Mouse (Mus musculus) kidney, embryonic 14.5 days (tissue): ENCODE data around the gene Tinf2. TPM values are rescaled to one million over a fixed set of nuclear protein-coding genes. Genes with fewer than 3 reads are reported as not detected.
A peak's percentile ranks its signal among the peaks of the same experiment; 100 is the strongest.

ENCODE experiments used
- ATAC-seq: fragments of 200-750 bp; cut with Nextera tagmentation; 2 replicates; pipeline ENCODE4 v1.8.0; 2017; ENCODE audit warnings: moderate number of reproducible peaks, mild to moderate bottlenecking, moderate TSS enrichment, moderate library complexity; ENCODE audit not compliant: low FRiP score, low TSS enrichment
- H3K27ac ChIP-seq: fragments of 300-500 bp; sonication (generic); 2 replicates; pipeline ENCODE4 v1.5.1; 2014; ENCODE audit warnings: low read depth, mild to moderate bottlenecking, low read length, moderate library complexity, mixed read lengths
- H3K27me3 ChIP-seq: fragments of 300-500 bp; sonication (generic); 2 replicates; pipeline ENCODE4 v1.6.1; 2014; ENCODE audit warnings: mild to moderate bottlenecking, low read length; ENCODE audit not compliant: control insufficient read depth, insufficient read depth
- H3K36me3 ChIP-seq: fragments of 300-500 bp; sonication (generic); 2 replicates; pipeline ENCODE4 v1.6.1; 2014; ENCODE audit warnings: low read length, mixed read lengths; ENCODE audit not compliant: control insufficient read depth, insufficient read depth
- H3K4me1 ChIP-seq: fragments of 300-500 bp; sonication (generic); 2 replicates; pipeline ENCODE4 v1.6.1; 2014; ENCODE audit warnings: low read length, mixed read lengths; ENCODE audit not compliant: control insufficient read depth, insufficient read depth
- H3K4me2 ChIP-seq: fragments of 300-500 bp; sonication (generic); replicated peaks from 2 replicates; pipeline ENCODE4 v1.6.1; 2014; ENCODE audit warnings: low read depth, mild to moderate bottlenecking, low read length
- H3K4me3 ChIP-seq: fragments of 300-500 bp; sonication (generic); 2 replicates; pipeline ENCODE4 v1.5.1; 2014; ENCODE audit warnings: mild to moderate bottlenecking, low read length
- H3K9ac ChIP-seq: fragments of 300-500 bp; sonication (generic); 2 replicates; pipeline ENCODE4 v1.6.1; 2014; ENCODE audit warnings: low read depth, mild to moderate bottlenecking, low read length, moderate library complexity
- H3K9me3 ChIP-seq: fragments of 300-500 bp; sonication (generic); 2 replicates; pipeline ENCODE4 v1.6.1; 2016; ENCODE audit warnings: low read length; ENCODE audit not compliant: control insufficient read depth
- WGBS: fragments of 180-500 bp; shearing (Covaris S2); extraction: QIAGEN DNeasy Blood & Tissue Kit; methylation state at CpG from one replicate; pipeline ENCODE4 v1.1.7; 2014; 5-methylcytosine and 5-hydroxymethylcytosine counted together
- polyA plus RNA-seq: library from polyadenylated mRNA; unstranded; fragments of >200 nt; fragmentation: Nextera tagmentation; extraction: Ambion mirVana; gene quantifications from 2 replicates; pipeline ENCODE4 v1.2.1, GENCODE M21; 2014

The Tinf2 gene
- polyA plus RNA-seq, 1 experiment from 2014 or later, result 50.1 TPM

GRCm38 (mm10) chr14:55682118-55682493 lies 486 bp upstream of the Tinf2 start:
- no peak; the same call in 1 of the 2 replicates for ATAC-seq
- Histone ChIP-seq H3K4me1 (0 out of 2 replicates have a peak, but pooled peaks cover 8% of the 10 kb centered on the region), H3K9ac (peak overlapping the region; percentile 72), H3K27me3 (no peaks in the 10 kb centered on the region), H3K36me3 (peaks cover 35% of the 10 kb centered on the region), H3K4me3 (peak overlapping the region; percentile 82), H3K27ac (no peak overlapping the region), H3K4me2 (peak overlapping the region; percentile 77), H3K9me3 (no peaks in the 10 kb centered on the region)
- 16% methylated on average over 3 of the region's 3 CpGs for WGBS

DNA sequence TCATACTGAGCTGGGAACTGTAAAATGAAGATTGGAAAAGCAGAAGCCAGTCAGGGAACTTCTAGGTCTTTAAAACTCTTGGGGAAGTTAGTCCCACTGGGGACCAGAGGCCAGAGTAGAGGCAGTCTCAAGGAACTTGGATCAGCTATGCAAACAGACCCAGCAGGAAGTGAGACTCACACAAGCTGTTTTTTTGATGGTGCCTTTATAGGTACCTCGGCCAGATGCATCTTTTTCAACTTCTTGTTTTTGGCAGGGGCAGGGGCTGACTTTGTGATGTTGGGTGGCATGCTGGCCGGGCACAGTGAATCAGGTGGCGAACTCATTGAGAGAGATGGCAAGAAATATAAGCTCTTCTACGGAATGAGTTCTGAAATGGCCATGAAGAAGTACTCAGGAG lies 4.0 kb downstream of the Tinf2 start:
- no peaks in the 10 kb centered on the region for H3K9me3 ChIP-seq
- peaks cover 55% of the 10 kb centered on the region for H3K36me3 ChIP-seq
- no peak overlapping the region for H3K4me2 ChIP-seq
- H3K27me3 ChIP-seq, result no peaks in the 10 kb centered on the region
- no peak overlapping the region for H3K4me3 ChIP-seq
- H3K9ac ChIP-seq, result no peak overlapping the region
- 86% methylated on average over 4 of the region's 4 CpGs for WGBS
- H3K4me1 ChIP-seq, result 0 out of 2 replicates have a peak, but pooled peaks cover 8% of the 10 kb centered on the region
- ATAC-seq, result no peak
- H3K27ac ChIP-seq, result no peak overlapping the region

DNA sequence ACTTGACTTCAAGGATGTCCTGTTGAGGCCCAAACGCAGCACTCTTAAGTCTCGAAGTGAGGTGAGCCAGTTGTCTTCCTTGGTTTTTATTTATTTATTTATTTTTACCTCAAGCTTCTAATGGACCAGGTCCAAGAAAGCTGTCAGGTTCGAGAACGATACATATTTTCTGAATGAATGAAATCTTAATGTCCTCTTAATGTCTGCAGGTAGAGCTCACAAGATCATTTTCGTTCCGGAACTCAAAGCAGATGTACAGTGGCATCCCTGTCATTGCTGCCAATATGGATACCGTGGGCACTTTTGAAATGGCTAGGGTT lies 8.9 kb downstream of the Tinf2 start:
- WGBS, result 73% methylated on average over 7 of the region's 7 CpGs

GRCm38 (mm10) chr14:55671833-55672740 lies 9.5 kb downstream of the Tinf2 start, which contains the start of the genes Gmpr2 and Nedd8:
Gene Gmpr2, plus strand, starts transcription at chr14:55671941.
Gene Nedd8, minus strand, starts transcription at chr14:55672124.
- under 1% methylated on average over 38 of the region's 38 CpGs for WGBS

More for the DNA sequence above, 8.9 kb downstream of the Tinf2 start:
- H3K36me3 ChIP-seq, result peaks cover 30% of the 10 kb centered on the region
- H3K4me3 ChIP-seq, result peak overlapping the region; percentile 89
- H3K9me3 ChIP-seq, result no peaks in the 10 kb centered on the region
- ATAC-seq, result no peak
- peaks cover 12% of the 10 kb centered on the region for H3K4me1 ChIP-seq
- H3K4me2 ChIP-seq, result peak overlapping the region; percentile 94
- no peaks in the 10 kb centered on the region for H3K27me3 ChIP-seq
- peak overlapping the region; percentile 89; the same call in 1 of the 2 replicates for H3K9ac ChIP-seq
- H3K27ac ChIP-seq, result peak overlapping the region; percentile 90; the same call in 1 of the 2 replicates

DNA sequence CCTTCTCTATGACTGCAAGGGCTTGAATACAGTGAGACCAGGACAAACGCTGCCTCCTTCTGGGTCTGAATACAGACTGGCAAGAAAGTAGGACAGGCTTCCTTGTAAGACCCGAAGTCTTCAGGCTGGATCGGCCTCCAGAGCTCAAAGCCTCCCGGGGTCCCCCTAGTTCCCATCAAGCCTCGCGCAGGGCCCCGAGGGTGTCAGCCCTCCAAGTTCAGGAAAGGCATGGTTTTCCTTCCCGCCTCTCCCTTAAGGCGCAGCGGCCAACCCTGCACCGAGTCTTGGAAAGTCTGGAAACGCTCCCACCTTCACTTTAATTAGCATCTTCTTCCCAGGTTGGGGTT lies 10.2 kb downstream of the Tinf2 start:
- Histone ChIP-seq H3K27ac (peak overlapping the region; percentile 90), H3K9me3 (no peaks in the 10 kb centered on the region), H3K27me3 (no peaks in the 10 kb centered on the region), H3K4me3 (peak overlapping the region; percentile 89), H3K4me1 (peaks cover 12% of the 10 kb centered on the region), H3K4me2 (peak overlapping the region; percentile 94), H3K36me3 (peaks cover 23% of the 10 kb centered on the region), H3K9ac (peak overlapping the region; percentile 89)
- ATAC-seq, result peak; percentile 24; the same call in 1 of the 2 replicates
- whole genome bisulfite sequencing, result 1% methylated on average over 12 of the region's 12 CpGs

More at GRCm38 (mm10) chr14:55671833-55672740, 9.5 kb downstream of the Tinf2 start, which contains the start of the genes Gmpr2 and Nedd8:
- Histone ChIP-seq H3K27ac (peak within 1 kb of the TSS; percentile 90), H3K4me2 (peak within 1 kb of the TSS; percentile 94), H3K9me3 (no peaks in the 10 kb centered on the region), H3K4me1 (peaks cover 12% of the 10 kb centered on the region), H3K36me3 (peaks cover 24% of the 10 kb centered on the region), H3K9ac (peak within 1 kb of the TSS; percentile 89), H3K27me3 (no peaks in the 10 kb centered on the region), H3K4me3 (peak within 1 kb of the TSS; percentile 89)
- peak; percentile 97 for ATAC-seq

DNA sequence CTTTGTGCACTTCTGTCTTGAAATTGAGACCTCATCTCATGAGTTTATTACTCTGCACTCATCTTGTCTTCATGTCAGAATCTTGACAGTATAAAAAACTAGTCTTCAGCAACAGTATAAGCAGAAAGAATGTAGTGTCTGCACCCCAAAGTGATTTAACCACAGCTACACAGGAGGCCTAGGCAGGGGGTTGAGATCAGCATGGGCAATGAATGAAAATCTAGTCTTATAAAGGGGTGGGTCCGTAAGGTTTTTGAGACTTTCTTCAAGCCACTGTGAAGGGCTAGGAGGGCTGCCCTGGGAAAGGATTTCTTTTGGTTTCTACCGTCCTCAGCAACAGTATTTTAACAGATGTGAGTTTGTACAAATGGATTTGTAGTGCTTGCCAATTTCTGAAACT lies 21.0 kb downstream of the Tinf2 start:
- no peaks in the 10 kb centered on the region for H3K9me3 ChIP-seq
- H3K27ac ChIP-seq, result no peak overlapping the region; the same call in 1 of the 2 replicates
- WGBS, result 53% methylated on average over 2 of the region's 2 CpGs
- peaks cover 5% of the 10 kb centered on the region; the same call in 1 of the 2 replicates for H3K4me1 ChIP-seq
- no peaks in the 10 kb centered on the region for H3K27me3 ChIP-seq
- no peak overlapping the region for H3K9ac ChIP-seq
- H3K4me2 ChIP-seq, result peak overlapping the region; percentile 59; the same call in 1 of the 2 replicates
- H3K4me3 ChIP-seq, result peak overlapping the region; percentile 75; the same call in 1 of the 2 replicates
- peaks cover 28% of the 10 kb centered on the region; the same call in 1 of the 2 replicates for H3K36me3 ChIP-seq
- peak; percentile 38 for ATAC-seq

GRCm38 (mm10) chr14:55659960-55660573 lies 21.6 kb downstream of the Tinf2 start, which contains the start of gene Mdp1:
Gene Mdp1, minus strand, starts transcription at chr14:55660508.
- peak; percentile 93 for ATAC-seq
- H3K9ac ChIP-seq, result peak within 1 kb of the TSS; percentile 76
- H3K27me3 ChIP-seq, result no peaks in the 10 kb centered on the region
- H3K9me3 ChIP-seq, result no peaks in the 10 kb centered on the region
- H3K36me3 ChIP-seq, result peaks cover 28% of the 10 kb centered on the region; the same call in 1 of the 2 replicates
- H3K27ac ChIP-seq, result peak within 1 kb of the TSS; percentile 39; the same call in 1 of the 2 replicates
- under 1% methylated on average over 39 of the region's 39 CpGs for WGBS
- H3K4me2 ChIP-seq, result peak within 1 kb of the TSS; percentile 59
- H3K4me3 ChIP-seq, result peak within 1 kb of the TSS; percentile 75
- peaks cover 5% of the 10 kb centered on the region; the same call in 1 of the 2 replicates for H3K4me1 ChIP-seq

- WGBS, result 90% methylated on average over 5 of the region's 5 CpGs
Measured at GRCm38 (mm10) chr14:55658011-55658410, 23.6 kb downstream of the Tinf2 start.

More at GRCm38 (mm10) chr14:55658011-55658410, 23.6 kb downstream of the Tinf2 start:
- Histone ChIP-seq H3K27ac (no peak overlapping the region), H3K4me2 (no peak overlapping the region), H3K36me3 (peaks cover 19% of the 10 kb centered on the region; the same call in 1 of the 2 replicates), H3K4me3 (no peak overlapping the region), H3K9ac (no peak overlapping the region), H3K4me1 (peaks cover 5% of the 10 kb centered on the region; the same call in 1 of the 2 replicates), H3K27me3 (no peaks in the 10 kb centered on the region), H3K9me3 (no peaks in the 10 kb centered on the region)
- ATAC-seq, result no peak
